Mouse (Mus musculus): Measurements from ENCODE around the gene Neb. TPM values are rescaled to one million over a fixed set of nuclear protein-coding genes. Genes with fewer than 3 reads are reported as not detected.

The Neb gene
- total RNA-seq, 1 experiment from 2014 or later = 8.5 TPM

DNA sequence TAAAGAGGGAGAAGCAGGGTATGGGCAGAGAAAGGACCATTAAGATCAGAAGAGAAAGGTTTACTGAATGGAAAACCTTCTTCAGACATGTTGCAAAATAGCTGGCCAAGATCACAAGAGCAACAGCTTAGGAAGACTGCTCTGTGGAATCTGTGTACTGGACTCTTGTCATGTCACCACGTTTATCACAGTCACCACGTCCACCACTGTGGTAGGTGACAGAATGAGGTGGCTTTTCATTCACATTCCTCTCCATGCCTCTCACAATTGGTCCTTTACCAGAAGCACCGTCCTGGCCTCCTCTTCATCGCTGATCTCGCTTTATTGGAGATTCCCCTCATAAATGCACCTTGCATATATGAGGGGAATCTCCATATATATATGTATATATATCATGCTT lies 71.6 kb downstream of the Neb start:
- no peak for DNase-seq

DNA sequence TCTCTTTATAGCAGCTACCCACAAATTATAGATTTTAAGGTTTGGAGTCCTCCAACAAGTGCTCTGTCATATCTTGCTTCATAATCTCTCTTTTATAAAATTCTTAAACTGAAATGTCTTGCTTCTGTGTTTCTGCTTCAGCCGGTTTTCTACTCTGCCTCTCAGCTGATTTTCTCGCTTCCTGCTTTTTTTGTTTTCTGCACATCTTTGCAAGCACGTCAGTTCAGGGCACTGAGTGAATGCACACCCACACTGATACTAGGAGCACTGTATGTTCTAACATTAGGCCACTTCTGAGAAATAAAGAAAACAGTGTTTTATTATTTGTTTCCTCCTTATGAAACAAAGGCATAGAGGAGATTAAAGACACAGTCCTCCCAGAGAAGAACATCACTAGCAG lies 73.7 kb downstream of the Neb start:
- DNase-seq = no peak

DNA sequence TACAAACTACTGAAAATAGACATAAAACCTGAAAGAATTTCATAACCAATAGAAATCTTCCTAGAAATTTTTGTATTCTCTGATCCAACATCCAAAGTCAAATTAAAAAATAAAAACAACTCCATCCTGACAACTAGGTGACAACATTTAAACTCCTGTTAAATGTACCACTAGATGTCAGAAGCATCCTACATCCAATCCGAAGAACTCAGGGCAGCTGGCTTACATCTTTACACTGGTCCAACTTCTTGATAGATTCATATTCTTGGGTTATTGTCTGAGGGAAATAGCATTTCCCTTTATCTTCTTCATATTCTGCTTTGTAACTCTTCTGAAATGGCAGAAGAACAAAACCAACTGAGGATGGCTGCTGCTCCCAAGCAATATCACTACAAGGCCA lies 74.9 kb downstream of the Neb start:
- DNase-seq = no peak

DNA sequence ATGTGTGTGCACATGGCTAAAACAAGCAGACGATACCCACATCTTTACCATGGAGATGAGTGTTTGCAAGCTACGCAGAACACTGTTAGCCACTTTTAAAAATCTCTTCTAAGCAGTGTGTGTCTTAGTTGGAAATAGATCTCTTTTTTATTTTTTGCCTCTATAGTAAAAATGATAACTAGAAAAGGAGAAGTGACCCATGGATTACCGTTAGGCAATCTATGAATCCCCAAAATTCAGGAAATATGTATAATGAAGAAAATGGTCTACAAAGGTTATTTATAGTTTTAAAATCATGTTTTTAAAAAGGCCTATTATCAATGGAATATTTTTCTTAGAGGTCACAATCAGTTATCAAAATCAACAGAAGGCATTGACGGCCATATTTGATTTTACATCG lies 80.3 kb downstream of the Neb start:
- no peak for DNase-seq

DNA sequence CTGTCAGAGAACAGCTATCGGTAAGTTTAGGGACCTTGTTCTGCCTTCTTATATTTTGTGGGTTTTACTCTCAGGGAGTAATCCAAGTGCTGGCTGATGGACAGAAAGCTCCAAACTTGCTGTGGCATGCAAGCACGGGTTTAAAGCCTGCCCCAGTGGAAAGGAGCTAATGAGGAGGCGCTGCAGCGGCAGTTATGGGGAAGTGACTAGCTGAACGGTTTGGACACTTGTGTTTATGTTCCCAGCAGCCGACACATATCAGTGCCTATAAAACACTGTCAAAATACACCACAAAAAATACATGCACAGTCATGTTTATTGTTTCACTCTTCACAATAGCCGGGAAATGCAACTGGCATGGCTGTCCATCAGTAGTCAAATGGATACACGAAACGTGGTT lies 81.5 kb downstream of the Neb start:
- no peak for DNase-seq

DNA sequence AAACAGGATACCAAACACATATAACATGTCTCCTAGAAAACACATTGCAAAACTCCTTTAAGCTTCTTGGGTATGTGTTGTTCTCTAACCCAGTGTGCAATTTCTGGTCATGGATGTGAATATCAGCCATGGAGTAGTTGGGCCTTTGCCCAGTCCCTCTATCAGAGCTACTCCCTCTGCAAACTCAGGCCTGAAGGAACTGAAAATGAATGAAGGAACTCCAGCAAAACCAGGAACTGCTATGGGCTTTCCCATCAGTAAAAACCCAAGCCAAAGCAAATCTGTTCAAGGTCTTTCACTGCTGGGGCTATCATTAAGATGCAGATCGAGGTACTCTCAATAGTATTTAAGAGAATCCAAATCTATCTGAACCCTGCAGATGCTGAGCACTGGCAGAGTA lies 90.8 kb downstream of the Neb start:
- DNase-seq = no peak

DNA sequence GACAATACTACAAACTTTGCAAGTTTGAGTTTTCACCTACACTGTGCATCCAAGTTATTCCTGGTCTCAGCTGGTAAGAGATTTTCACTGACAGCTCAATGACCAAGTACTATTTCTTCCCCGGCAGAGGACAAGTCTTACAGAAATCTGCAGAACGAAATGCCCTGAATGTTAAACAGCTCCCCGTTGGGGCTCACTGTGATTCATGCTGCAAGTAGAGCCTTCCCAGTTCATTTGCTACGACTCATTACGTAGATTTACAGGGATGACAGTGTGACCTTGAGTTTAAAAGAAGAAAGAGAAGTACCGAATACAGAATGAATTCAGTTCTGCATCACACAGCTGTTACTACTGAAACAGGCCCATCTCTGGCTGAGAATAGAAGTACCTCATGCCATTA lies 91.9 kb downstream of the Neb start:
- no peak for DNase-seq

DNA sequence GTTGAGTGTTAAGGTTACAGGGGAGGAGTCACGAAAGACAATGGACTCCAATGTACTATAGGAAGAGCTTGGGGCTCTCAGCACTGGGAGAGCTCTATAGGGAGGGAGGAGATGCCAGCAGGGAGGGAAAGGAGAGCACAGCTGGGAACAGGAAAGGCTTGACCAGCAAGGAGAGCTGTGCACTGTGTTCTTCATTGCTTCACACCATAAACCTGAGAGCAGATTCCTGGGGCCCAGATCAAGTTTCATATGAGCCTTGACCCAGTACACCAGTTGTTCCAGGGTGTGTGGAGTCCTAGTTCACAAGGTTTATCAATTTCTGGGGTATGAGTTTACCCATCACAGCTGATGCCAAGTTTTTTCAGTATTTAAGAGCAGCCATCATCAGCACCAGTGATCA lies 106.1 kb downstream of the Neb start:
- no peak for DNase-seq

DNA sequence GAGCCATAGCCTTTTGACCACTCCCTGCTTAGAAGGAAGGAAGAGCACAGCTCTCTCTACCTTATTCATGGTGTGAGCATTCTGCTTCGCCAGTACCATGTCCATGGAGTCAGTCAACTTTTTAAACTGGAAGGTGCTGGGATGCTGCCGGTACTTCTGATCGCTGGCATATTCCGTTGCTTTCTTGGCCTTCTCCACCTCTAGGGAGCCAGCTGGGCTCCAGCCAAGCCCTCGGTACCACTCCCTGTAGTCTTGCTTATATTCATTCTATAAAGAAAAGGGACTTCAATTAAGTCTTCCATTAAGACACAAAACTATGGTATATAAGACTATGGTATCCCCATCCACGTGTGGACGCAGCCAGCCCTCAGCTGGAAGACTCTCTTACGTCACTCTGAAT lies 107.4 kb downstream of the Neb start:
- DNase-seq = no peak

DNA sequence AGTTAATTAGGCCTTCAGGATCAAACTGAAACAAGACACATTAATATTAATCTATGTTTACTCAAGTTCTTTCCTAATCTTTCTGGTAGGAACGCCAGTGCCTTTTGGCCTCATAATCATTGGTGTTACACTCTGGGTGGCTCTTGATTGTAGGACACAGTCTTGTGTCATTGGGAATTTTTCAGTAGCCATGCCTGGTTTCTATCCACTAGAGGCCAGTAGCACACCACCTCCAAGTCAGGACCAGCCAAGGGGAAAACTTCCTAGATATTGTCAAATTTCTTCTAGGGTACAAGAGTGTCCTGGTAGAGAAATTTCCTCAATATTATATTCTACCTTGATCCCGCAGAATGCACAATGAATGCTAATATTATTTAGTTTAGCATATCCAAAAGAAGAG lies 116.1 kb downstream of the Neb start:
- DNase-seq = peak; percentile 5

DNA sequence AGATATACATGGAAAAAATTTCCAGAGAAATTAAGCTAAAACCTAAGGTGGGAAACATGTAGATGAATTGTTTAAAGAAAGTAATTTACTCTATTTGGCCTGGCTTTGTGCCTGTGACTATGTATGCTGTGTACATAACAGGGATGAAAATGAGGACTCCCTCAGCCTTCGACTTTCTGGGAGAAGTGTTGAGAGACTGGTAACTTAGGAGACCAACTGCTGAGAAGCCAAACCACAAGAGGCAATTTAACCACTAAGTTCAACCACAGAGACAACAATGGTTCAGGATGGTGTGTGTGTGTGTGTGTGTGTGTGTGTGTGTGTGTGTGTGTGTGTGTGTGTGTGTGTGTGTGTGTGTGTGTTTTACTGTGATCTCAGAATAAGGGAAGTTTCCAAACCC lies 126.2 kb downstream of the Neb start:
- no peak for DNase-seq

DNA sequence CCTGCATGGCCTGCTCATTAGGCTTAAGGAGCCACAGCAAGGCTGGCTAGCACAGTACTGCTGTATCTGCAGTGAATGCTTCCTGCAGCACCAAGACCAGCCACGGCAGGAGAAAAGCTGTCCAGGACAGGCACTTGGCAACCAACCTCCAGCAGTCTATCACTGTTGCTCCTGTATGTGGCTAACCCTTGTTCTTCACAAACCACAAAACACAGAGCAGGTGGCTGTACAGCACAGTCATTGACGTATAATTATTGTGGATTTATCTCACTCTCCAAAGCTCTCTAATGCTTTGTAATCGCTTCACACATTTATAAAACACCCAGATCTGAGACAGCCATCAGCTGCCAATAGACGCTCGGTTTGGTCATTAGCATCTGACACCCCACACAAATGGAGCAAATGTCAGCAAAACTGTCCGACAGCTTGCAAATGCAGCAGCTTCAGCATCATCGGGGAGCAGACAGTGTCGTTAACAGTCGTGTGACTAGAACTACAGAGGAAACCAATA lies 129.9 kb downstream of the Neb start:
- DNase-seq = no peak

DNA sequence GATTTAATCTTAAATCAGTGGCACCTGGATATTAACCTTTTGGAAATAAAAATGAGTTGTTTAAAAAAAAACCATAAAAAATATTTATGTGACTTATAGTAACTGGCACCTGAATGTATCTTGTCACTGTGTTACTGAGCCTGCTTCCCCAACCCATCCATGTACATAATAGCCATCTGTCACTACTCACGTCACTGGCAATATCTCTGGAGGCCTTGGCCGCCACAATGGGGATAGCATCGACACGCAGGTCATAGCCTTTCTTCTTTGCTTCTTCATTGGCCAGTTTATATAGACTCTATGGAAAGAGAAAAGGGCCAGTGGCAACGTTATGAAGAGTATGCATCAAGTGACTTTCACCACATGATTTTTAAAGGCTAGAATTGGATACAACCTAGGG lies 133.2 kb downstream of the Neb start:
- DNase-seq = no peak

DNA sequence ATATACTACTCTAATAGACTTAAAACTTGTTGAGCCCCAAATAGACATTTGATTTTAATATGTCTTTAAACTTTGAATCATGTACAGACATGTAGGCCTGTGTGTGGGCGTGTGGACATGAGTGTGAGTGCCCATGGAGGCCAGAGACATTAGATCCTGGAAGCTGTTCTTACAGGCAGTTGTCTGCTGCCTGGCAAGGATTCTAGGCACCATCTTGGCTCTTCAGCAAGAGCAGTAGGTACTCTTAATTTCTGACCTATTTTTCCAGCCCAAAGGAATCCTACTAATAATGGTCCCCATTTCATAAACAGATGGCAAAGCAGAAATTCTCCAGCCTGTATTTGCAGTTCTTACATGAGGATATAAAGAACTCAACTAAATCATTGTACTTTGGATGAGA lies 135.6 kb downstream of the Neb start:
- DNase-seq = no peak

DNA sequence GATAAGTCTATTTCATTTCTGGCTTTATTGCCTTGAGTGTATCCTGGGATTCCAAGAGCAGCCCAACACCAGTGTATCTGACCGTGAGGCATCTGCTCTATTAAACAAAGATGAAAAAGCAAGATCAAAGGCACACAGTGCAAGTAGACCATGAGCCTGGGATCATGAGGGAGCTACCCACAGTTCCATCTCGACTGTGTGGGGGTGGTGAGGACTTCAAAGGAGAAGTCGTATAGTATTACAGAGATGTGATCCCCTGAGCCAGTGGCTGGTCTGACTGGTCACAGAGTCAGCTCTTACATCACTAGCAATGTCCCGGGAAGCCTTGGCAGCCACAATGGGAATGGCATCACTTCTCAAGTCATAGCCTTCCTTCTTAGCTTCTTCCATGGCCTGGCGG lies 140.4 kb downstream of the Neb start:
- DNase-seq = no peak

DNA sequence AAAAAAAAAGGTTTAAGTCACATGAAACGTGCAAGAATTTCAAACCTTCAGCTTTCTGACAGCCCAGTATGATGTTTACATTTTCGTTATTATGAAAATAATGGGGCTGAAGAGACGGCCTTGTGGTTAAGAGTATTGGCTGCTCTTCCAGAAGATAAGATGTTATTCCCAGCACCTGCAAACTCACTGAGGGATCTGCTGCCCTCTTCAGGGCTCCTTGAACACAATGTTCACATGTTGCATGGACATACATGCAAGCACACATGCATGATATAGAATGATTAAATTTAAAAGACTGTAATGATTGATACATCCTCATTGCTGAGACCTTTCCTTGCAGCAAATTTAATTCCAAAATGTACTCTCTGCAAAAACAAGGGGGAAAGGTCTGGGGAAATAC lies 150.7 kb downstream of the Neb start:
- no peak for DNase-seq

DNA sequence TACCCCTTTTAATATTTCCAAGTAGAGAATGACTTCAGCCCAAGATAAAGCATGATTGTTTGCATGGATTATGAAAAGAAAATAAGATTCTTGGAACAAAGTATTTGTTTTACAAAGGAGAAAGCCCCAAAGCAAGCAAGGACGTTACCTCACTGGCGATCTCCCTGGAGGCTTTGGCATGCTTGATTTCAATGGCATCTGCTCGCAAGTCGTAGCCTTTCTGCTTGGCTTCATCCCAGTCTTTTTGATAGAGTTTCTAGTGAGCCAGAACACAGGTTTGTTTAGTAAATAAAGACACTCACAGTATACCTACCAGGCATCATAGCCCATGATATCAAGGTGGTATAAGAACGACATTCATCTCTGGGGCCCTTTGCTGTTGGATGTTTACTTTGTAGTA lies 153.9 kb downstream of the Neb start:
- no peak for DNase-seq

DNA sequence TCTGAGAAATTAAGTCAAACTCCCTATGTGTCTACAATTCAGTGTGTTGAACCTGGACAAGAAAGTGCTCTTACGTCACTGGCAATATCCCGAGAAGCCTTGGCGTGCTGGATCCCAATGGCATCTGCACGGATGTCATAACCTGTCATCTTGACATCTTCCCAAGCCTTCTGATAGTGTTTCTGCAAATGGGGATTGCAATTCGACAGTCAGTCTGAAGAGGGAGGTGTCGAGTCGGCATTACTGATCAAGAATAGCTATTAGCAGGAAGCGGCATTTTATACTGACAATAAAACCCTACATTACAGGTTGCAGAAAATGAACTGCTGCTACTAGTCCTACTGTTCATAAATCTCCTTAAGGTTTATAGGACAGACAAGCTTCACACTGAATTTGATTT lies 158.2 kb downstream of the Neb start:
- DNase-seq = no peak

DNA sequence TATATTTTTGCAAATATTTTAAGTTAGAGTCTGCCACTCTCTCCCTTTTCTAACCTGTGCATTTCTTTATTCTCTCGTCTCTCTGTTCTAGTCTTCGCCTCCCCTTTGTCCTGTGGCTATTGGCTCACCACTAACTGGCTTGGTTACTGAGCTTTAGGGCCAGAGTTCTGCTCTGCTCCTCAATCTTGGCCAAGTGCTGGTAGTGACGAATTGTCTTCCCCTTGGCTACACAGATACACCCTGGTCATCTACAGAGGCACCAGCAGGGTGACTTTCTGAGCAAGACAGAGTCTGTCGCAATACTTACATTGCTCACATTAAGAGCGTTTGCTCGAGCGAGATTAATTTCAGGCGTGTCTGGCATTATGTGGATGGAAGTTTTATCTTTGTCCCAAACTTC lies 162.3 kb downstream of the Neb start:
- no peak for DNase-seq

DNA sequence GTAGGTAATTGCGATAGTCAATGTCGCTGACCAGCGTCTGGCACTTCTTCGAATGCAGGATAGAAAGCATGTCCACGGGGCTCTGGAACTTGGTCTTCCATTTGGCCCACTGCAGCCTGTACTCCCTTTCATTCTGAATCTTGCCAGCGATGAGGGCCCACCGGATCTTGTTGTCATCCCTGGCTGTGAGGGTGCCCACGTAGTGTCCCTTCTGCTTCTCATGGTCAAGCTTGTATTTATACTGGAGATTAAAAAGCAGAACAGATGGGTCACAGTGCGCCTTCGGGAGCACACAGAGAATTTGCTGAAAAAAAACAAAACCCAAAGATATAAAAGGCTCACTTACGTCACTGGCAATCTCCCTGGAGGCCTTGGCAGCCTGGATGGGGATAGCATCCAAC lies 165.7 kb downstream of the Neb start:
- no peak for DNase-seq

DNA sequence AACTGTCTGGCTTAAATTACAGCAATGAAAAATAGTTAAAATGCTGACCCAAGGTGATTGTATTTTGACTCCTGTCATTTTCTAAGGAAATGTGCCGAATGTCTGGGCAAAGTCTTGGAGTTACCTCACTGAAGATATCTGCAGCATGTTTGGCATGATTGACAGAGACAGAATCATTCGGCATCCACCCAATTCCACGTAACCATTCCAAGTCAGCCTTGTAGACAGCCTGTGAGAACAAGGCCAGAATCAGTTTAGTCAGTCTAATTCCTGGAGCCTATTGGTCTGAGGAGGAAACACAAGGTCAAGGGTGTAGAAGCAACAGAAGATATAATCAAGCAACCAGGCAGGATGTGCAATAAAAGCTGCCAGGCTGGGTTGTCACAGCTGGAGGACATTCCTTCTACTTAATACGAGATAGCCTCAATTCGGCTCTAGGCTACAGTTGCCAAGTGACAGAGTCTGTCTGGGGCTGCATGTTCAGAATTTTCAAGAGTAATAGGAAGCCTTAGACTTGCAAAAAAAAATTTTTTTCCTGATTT lies 166.8 kb downstream of the Neb start:
- DNase-seq = no peak

DNA sequence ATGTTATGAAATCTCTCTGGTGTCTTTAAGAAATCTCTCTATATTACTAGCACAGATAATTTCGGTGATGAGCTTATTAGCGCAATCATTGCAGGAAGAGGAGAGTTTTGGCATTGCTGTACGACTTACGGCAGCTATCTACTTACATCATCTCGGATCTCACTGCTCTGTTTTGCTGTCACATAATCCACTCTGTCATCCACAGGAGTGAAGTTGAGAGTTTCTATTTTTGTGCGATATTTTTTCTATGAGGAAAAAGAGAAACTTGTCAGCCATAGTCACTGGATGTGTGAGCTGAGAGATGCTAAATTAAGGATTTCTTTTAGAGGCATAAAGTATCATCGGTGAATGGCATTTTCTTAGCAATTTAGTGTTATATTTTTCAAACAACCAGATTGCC lies 167.6 kb downstream of the Neb start:
- no peak for DNase-seq

DNA sequence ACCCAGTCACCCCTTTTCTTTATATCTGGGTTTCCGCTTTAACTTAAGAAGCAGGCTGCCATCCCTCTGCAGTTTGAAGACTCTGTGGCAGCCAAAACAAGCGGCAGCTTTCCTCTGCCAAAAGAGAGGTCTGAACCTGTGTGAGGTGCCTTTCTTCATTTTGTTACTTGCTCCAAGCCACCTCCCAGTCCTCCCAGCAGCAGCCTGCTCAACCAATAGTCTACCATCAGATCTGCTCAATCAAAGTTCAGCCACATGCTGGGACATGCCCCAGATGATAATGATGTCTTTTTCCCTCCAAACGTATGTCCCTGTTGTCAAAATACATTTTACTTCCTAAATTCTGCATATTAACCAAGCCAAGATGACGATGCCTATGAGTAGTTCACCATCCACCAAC lies 173.3 kb downstream of the Neb start:
- no peak for DNase-seq

DNA sequence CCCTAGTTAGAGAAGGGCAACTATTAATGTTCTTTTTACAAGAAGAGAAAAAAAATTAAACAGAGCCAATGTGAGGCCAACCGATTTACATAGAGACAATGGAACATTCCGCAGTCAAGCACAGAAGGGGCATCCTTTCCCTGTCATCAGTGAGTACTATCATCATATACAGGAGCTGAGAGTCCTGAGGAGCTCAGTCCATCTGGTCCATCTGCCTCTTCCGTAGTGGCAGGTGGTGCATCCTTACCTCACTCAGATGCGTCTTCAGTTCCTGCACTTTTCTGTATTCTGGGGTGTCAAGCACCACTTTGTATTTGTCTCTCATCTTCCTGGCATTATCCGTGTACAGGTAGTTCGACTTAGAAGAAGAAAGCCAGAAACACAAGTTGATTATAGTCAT lies 184.6 kb downstream of the Neb start:
- DNase-seq = no peak

DNA sequence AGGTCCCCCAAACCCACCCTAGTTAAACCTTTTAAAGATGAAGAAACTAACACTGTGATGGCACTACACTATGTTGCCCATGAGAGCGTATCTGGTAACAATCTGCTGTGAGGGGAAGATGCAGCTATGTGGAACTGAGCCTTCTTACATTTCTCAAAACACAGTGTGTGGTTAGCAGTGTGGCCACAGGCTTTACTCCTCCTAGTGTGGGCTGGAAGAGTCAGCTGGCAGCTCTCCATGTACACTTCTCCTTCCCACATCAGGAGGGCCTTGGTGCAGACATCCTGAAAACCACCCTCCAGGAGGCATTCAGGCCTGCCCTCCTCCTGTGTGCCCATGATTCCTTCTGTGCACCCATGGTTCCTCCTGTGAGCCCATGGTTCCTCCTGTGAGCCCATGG lies 198.6 kb downstream of the Neb start:
- no peak for DNase-seq
